Mouse (Mus musculus) gastrocnemius, postnatal 4 days (tissue): Measurements from ENCODE around the gene Gm20821. TPM values are rescaled to one million over a fixed set of nuclear protein-coding genes. Genes with fewer than 3 reads are reported as not detected.
"Not testable (repeated sequence)": the region's sequence is repeated elsewhere in the genome, so short reads cannot be mapped to it uniquely, and the experiment has no call there.

Experiments
- DNase-seq, 2 experiments: peaks; one replicate each; pipeline ENCODE4 v3.0.0; 2021 to 2022; ENCODE audit warnings: low spot score in 2 of 2, mixed read lengths in 2 of 2
- long read RNA-seq, 2 experiments: library from polyadenylated mRNA; stranded (forward); transcript quantifications; one replicate each; pipeline ENCODE4 v2.0.0; 2021
- total RNA-seq, 2 experiments: library from RNA; stranded (reverse); gene quantifications; 2 replicates each; pipeline ENCODE4 v1.2.3; 2021

Gm20821 gene
- total RNA-seq, result not detected
- long read RNA-seq, experiment 1, result 0 reads
- long read RNA-seq, experiment 2, result 0 reads

- not testable (repeated sequence) for DNase-seq
Observed at GRCm38 (mm10) chrY:9781504-9781903, at the start of gene Gm20821. Gene Gm20821, plus strand, starts transcription at chrY:9781804.
